Mouse (Mus musculus): ENCODE measurements at regions not wholly inside any gene's neighbourhood (a gene's known extent, or its start where the extent isn't known, plus 50 kb on each side); places are given as distances from the start of the nearest gene placed in this dataset.

GRCm38 (mm10) chr10:56752134-56752533 is 375.0 kb downstream of the Gja1 start:
- no peak for ATAC-seq (replicated peaks; ENCODE audit: low read depth, poor library complexity, severe bottlenecking)

GRCm38 (mm10) chr10:56753576-56753975 is 376.4 kb downstream of the Gja1 start:
- ATAC-seq (replicated peaks; ENCODE audit: low read depth, poor library complexity, severe bottlenecking) = no peak

- ATAC-seq (replicated peaks; ENCODE audit: low read depth, poor library complexity, severe bottlenecking) = no peak
These were observed 377.5 kb downstream of the Gja1 start for GRCm38 (mm10) chr10:56754546-56755175.

- ATAC-seq (replicated peaks; ENCODE audit: low read depth, poor library complexity, severe bottlenecking) = no peak
These were observed 393.5 kb downstream of the Gja1 start for GRCm38 (mm10) chr10:56770629-56771028.

- ATAC-seq (replicated peaks; ENCODE audit: low read depth, poor library complexity, severe bottlenecking) = no peak
These were observed 405.1 kb downstream of the Gja1 start for GRCm38 (mm10) chr10:56782265-56782664.

- ATAC-seq (replicated peaks; ENCODE audit: low read depth, poor library complexity, severe bottlenecking) = no peak
These were observed 406.8 kb downstream of the Gja1 start for GRCm38 (mm10) chr10:56783941-56784340.

GRCm38 (mm10) chr10:56788081-56788480 is 411.0 kb downstream of the Gja1 start:
- ATAC-seq (replicated peaks; ENCODE audit: low read depth, poor library complexity, severe bottlenecking) = no peak

GRCm38 (mm10) chr10:56793074-56793473 is 415.9 kb downstream of the Gja1 start:
- peak; percentile 92 for ATAC-seq (replicated peaks; ENCODE audit: low read depth, poor library complexity, severe bottlenecking)

GRCm38 (mm10) chr10:56795396-56795795 is 418.3 kb downstream of the Gja1 start:
- peak; percentile 23; the same call in 1 of the 2 replicates for ATAC-seq (replicated peaks; ENCODE audit: low read depth, poor library complexity, severe bottlenecking)

- ATAC-seq (replicated peaks; ENCODE audit: low read depth, poor library complexity, severe bottlenecking) = no peak
These were observed 422.2 kb downstream of the Gja1 start for GRCm38 (mm10) chr10:56799307-56799706.

- no peak for ATAC-seq (replicated peaks; ENCODE audit: low read depth, poor library complexity, severe bottlenecking)
These were observed 422.6 kb downstream of the Gja1 start for GRCm38 (mm10) chr10:56799745-56800144.

GRCm38 (mm10) chr10:56809006-56809405 is 431.9 kb downstream of the Gja1 start:
- ATAC-seq (replicated peaks; ENCODE audit: low read depth, poor library complexity, severe bottlenecking) = no peak

GRCm38 (mm10) chr10:56822158-56822557 is 445.0 kb downstream of the Gja1 start:
- ATAC-seq (replicated peaks; ENCODE audit: low read depth, poor library complexity, severe bottlenecking) = no peak

GRCm38 (mm10) chr10:56831331-56831730 is 454.2 kb downstream of the Gja1 start:
- no peak for ATAC-seq (replicated peaks; ENCODE audit: low read depth, poor library complexity, severe bottlenecking)

- no peak for ATAC-seq (replicated peaks; ENCODE audit: low read depth, poor library complexity, severe bottlenecking)
These were observed 454.8 kb downstream of the Gja1 start for GRCm38 (mm10) chr10:56831966-56832365.

GRCm38 (mm10) chr10:56836130-56836529 is 459.0 kb downstream of the Gja1 start:
- ATAC-seq (replicated peaks; ENCODE audit: low read depth, poor library complexity, severe bottlenecking) = no peak

- ATAC-seq (replicated peaks; ENCODE audit: low read depth, poor library complexity, severe bottlenecking) = no peak
These were observed 461.9 kb downstream of the Gja1 start for GRCm38 (mm10) chr10:56839006-56839495.

GRCm38 (mm10) chr10:56839545-56839944 is 462.4 kb downstream of the Gja1 start:
- ATAC-seq (replicated peaks; ENCODE audit: low read depth, poor library complexity, severe bottlenecking) = no peak

- ATAC-seq (replicated peaks; ENCODE audit: low read depth, poor library complexity, severe bottlenecking) = peak; percentile 54; the same call in 1 of the 2 replicates
These were observed 463.6 kb downstream of the Gja1 start for GRCm38 (mm10) chr10:56840732-56841131.

- no peak for ATAC-seq (replicated peaks; ENCODE audit: low read depth, poor library complexity, severe bottlenecking)
These were observed 464.4 kb downstream of the Gja1 start for GRCm38 (mm10) chr10:56841486-56841885.

- no peak for ATAC-seq (replicated peaks; ENCODE audit: low read depth, poor library complexity, severe bottlenecking)
These were observed 464.8 kb downstream of the Gja1 start for GRCm38 (mm10) chr10:56841973-56842372.

GRCm38 (mm10) chr10:56852484-56852883 is 475.4 kb downstream of the Gja1 start:
- ATAC-seq (replicated peaks; ENCODE audit: low read depth, poor library complexity, severe bottlenecking) = peak; percentile 99

All from common myeloid progenitor, adult 5-6 weeks (primary cell).